Mouse (Mus musculus) bone marrow macrophage, adult 2 months (primary cell): ENCODE measurements at regions not wholly inside any gene's neighbourhood (a gene's known extent, or its start where the extent isn't known, plus 50 kb on each side); places are given as distances from the start of the nearest gene placed in this dataset.

Experiments used
- CTCF ChIP-seq: IDR thresholded peaks from 2 replicates; pipeline ENCODE4 v1.5.1; 2012; ENCODE audit warnings: low read depth, mild to moderate bottlenecking, low read length, moderate library complexity
- POLR2A ChIP-seq: IDR thresholded peaks from 2 replicates; pipeline ENCODE4 v1.6.1; 2012; ENCODE audit warnings: mild to moderate bottlenecking, low read depth, low read length, borderline replicate concordance

- TF ChIP-seq CTCF (no peak), POLR2A (no peak)
Measured at GRCm38 (mm10) chr4:32076391-32076925, 112.6 kb downstream of the Map3k7 start.
